Mouse (Mus musculus) kidney, postnatal 0 days (tissue): ENCODE data around the gene Kalrn. TPM values are rescaled to one million over a fixed set of nuclear protein-coding genes. Genes with fewer than 3 reads are reported as not detected.

Experiments
- ATAC-seq: fragments of 200-750 bp; cut with Nextera tagmentation; replicated peaks from 2 replicates; pipeline ENCODE4 v1.8.0; 2017; ENCODE audit warnings: low read depth, moderate number of reproducible peaks, moderate TSS enrichment, moderate library complexity; ENCODE audit not compliant: low FRiP score
- DNase-seq: peaks from one replicate; pipeline ENCODE4 v3.0.0-alpha.2; 2016; ENCODE audit warnings: low spot score
- H3K27ac ChIP-seq: fragments of 300-500 bp; sonication (generic); 2 replicates; pipeline ENCODE4 v1.5.1; 2014; ENCODE audit warnings: mild to moderate bottlenecking
- H3K27me3 ChIP-seq: fragments of 300-500 bp; sonication (generic); 2 replicates; pipeline ENCODE4 v1.6.1; 2014; ENCODE audit warnings: low read length, mixed read lengths; ENCODE audit not compliant: insufficient read depth
- H3K36me3 ChIP-seq: fragments of 300-500 bp; sonication (generic); 2 replicates; pipeline ENCODE4 v1.6.1; 2014; ENCODE audit warnings: low read length, mixed read lengths; ENCODE audit not compliant: insufficient read depth
- H3K4me1 ChIP-seq: fragments of 300-500 bp; sonication (generic); replicated peaks from 2 replicates; pipeline ENCODE4 v1.6.1; 2014; ENCODE audit warnings: antibody characterized with exemption, low read length, mixed read lengths; ENCODE audit not compliant: insufficient read depth
- H3K4me2 ChIP-seq: fragments of 300-500 bp; sonication (generic); 2 replicates; pipeline ENCODE4 v1.6.1; 2014; ENCODE audit warnings: mild to moderate bottlenecking, low read length, moderate library complexity, mixed read lengths
- H3K4me3 ChIP-seq: fragments of 300-500 bp; sonication (generic); replicated peaks from 2 replicates; pipeline ENCODE4 v1.5.1; 2014; ENCODE audit warnings: low read depth, low read length
- H3K9ac ChIP-seq: fragments of 300-500 bp; sonication (generic); 2 replicates; pipeline ENCODE4 v1.6.1; 2014; ENCODE audit warnings: low read depth, low read length
- H3K9me3 ChIP-seq: fragments of 300-500 bp; sonication (generic); replicated peaks from 2 replicates; pipeline ENCODE4 v1.6.1; 2016; ENCODE audit warnings: low read length, inconsistent platforms, mixed read lengths
- CTCF ChIP-seq: IDR thresholded peaks from 2 replicates; pipeline ENCODE4 v1.5.1; 2016; ENCODE audit warnings: antibody characterized with exemption, low read depth, mild to moderate bottlenecking, moderate library complexity
- WGBS: fragments of 180-500 bp; shearing (Covaris S2); extraction: QIAGEN DNeasy Blood & Tissue Kit; methylation state at CpG from one replicate; pipeline ENCODE4 v1.1.7; 2014; 5-methylcytosine and 5-hydroxymethylcytosine counted together
- polyA plus RNA-seq: library from polyadenylated mRNA; unstranded; fragments of >200 nt; fragmentation: Nextera tagmentation; extraction: Ambion mirVana; gene quantifications from 2 replicates; pipeline ENCODE4 v1.2.1, GENCODE M21; 2015

The Kalrn gene
- polyA plus RNA-seq, 1 experiment from 2014 or later = 20.0 TPM

DNA sequence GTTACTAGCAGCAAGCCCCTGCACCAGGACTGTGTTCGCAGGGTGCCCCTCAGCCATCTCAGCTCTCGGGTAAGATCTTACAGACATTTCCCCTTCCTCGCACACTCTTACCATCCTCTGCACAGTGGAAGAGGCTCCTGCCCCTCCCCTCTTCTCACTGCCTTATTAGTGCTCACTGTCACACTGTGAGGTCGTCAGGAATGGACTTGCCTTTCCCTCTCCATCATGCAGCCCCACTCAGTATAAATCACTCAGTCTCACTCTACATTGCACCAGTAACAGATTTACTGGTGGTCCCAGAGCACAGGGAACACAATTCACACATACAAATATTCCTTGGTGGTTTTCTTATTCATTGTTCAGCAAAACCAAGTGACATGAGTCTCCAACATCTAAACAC, 98.6 kb downstream of the Kalrn start:
- H3K36me3 ChIP-seq = no peaks in the 10 kb centered on the region
- H3K9me3 ChIP-seq = no peaks in the 10 kb centered on the region
- 69% methylated on average over 4 of the region's 4 CpGs for WGBS
- TF ChIP-seq CTCF = no peak
- DNase-seq (no peak), ATAC-seq (no peak)
- H3K4me3 ChIP-seq = no peak overlapping the region
- peaks cover 5% of the 10 kb centered on the region; the same call in 1 of the 2 replicates for H3K4me1 ChIP-seq
- no peak overlapping the region for H3K4me2 ChIP-seq
- no peak overlapping the region for H3K27ac ChIP-seq
- H3K9ac ChIP-seq = no peak overlapping the region
- no peaks in the 10 kb centered on the region for H3K27me3 ChIP-seq

DNA sequence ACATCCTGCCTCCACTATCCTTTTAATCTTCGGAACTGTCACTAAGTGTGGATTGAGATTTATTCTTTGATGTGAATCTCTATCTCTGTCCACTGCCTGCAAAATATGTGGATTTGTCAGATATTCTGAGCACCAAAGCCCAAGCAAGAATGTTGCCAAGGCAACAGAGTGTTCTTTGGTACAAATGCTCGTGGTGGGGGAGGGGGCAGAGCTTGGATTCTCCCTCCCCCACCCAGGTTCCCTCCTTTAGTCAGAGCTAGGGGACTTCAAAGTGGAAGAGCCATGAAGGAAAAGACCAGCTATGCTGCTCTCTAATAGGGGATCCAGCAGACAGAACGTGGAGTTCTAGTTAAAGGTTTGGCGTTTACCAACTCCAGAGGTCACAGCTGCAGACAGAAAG, 99.4 kb downstream of the Kalrn start:
- no peak overlapping the region for H3K9ac ChIP-seq
- 60% methylated on average over 4 of the region's 4 CpGs for WGBS
- no peaks in the 10 kb centered on the region for H3K36me3 ChIP-seq
- no peak overlapping the region for H3K4me2 ChIP-seq
- no peak overlapping the region for H3K4me3 ChIP-seq
- peaks cover 11% of the 10 kb centered on the region for H3K4me1 ChIP-seq
- ATAC-seq (no peak), DNase-seq (no peak)
- no peak for TF ChIP-seq CTCF
- H3K9me3 ChIP-seq = no peaks in the 10 kb centered on the region
- no peaks in the 10 kb centered on the region for H3K27me3 ChIP-seq
- no peak overlapping the region for H3K27ac ChIP-seq

DNA sequence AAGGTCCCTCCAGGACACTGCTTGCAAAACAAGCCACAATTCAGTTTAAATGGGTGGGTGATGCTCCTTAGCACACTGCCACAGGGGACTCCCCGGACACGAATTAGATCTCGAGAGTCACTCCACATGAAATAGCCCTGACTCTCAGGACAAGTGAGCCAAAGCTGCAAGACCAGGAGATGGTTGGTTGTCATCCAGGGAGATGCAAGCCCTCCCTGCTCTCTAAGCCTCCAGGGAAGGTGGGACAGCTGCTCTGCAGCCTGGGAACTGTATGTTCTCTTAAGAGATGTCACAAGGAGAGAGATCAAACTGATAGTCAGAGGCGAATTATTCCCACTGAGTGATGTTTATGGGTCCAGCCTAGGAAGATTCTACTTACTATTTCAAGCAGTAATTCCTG, 101.9 kb downstream of the Kalrn start:
- ATAC-seq = no peak
- Histone ChIP-seq H3K4me2 (no peak overlapping the region), H3K27ac (no peak overlapping the region), H3K9me3 (no peaks in the 10 kb centered on the region), H3K4me1 (peaks cover 19% of the 10 kb centered on the region), H3K9ac (no peak overlapping the region), H3K27me3 (no peaks in the 10 kb centered on the region), H3K36me3 (no peaks in the 10 kb centered on the region), H3K4me3 (no peak overlapping the region)
- no peak for DNase-seq
- 78% methylated on average over 4 of the region's 4 CpGs for WGBS
- no peak for TF ChIP-seq CTCF

DNA sequence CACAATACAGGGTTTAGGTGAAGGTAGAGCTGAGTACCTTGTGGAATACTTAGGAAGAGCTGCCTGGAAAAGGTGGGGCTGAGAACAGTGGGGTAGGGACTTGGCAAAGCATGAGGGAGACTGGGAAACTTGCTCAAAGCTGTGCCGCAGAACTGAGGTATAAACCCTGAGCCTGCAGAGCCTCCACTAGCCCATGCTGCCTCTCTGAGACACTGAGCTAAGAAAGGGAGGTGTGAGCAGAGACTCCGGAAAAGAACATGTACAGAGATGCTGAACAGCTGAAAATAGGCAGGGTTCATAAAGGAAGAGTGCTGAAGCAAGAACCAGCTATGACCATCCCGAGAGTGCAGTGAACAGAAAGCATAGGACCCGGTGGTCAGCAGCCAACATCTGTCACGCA, 103.0 kb downstream of the Kalrn start:
- Histone ChIP-seq H3K4me2 (no peak overlapping the region), H3K9me3 (no peaks in the 10 kb centered on the region), H3K4me1 (peaks cover 19% of the 10 kb centered on the region), H3K27me3 (no peaks in the 10 kb centered on the region), H3K9ac (no peak overlapping the region), H3K4me3 (no peak overlapping the region), H3K27ac (no peak overlapping the region), H3K36me3 (no peaks in the 10 kb centered on the region)
- ATAC-seq (no peak), DNase-seq (no peak)
- TF ChIP-seq CTCF = no peak
- 67% methylated on average over 5 of the region's 5 CpGs for WGBS

DNA sequence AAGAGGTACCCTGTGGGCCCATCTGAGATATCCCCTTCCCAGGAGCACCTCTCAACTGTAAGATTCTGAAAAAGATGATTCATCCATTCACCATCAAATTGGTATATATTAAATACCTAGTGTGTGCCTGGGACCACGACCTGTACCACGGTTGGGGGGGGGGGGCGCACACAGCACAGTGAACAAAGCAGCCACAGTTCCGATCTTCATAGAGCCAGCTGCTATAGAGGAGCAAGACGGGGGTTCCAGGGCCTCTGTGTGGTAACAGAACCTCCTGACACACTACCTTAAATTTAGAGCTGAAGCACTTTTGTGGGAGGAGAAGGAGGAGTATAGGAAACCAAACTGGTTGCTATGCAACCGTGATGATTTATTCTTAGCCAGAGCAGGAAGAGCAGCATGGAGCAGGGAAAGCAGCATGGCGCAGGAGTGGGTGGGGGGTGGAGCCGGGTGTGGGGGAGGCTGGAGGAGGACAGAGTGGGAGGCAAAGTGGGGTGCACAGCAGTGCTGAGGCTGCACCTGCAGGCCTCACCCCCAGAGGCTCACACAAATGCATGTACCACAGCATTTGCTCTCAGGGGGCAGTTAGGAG, 104.0 kb downstream of the Kalrn start:
- DNase-seq = peak; percentile 92
- ATAC-seq = peak; percentile 78
- WGBS = 13% methylated on average over 8 of the region's 8 CpGs
- TF ChIP-seq CTCF = no peak
- H3K27me3 ChIP-seq = no peaks in the 10 kb centered on the region
- H3K27ac ChIP-seq = no peak overlapping the region
- peaks cover 19% of the 10 kb centered on the region for H3K4me1 ChIP-seq
- no peaks in the 10 kb centered on the region for H3K36me3 ChIP-seq
- 0 out of 2 replicates have a peak overlapping the region, but pooled peaks have one; percentile 2 for H3K4me2 ChIP-seq
- H3K4me3 ChIP-seq = no peak overlapping the region
- no peak overlapping the region for H3K9ac ChIP-seq
- H3K9me3 ChIP-seq = no peaks in the 10 kb centered on the region

DNA sequence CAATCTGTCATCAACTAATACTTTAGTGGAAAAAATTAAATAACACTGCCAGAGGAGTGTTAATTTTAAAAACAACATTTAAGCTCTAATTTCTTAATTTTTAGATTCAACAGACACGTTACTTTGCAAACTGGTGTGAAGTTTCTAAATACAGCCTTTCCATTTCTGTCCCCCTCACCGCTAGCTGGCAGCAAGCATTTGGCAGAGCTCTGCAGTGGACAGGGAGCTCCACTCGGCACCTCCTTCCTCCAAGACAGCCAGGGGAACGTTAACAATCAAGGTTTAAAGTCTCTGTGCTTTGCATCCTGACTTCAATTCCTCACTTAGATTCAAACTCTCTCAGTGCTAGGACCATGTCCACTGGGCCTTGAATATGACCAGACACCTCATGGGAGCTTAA, 106.7 kb downstream of the Kalrn start:
- peak; percentile 8; the same call in 1 of the 2 replicates for TF ChIP-seq CTCF
- Histone ChIP-seq H3K4me3 (no peak overlapping the region), H3K4me1 (peaks cover 19% of the 10 kb centered on the region), H3K9ac (no peak overlapping the region), H3K27ac (no peak overlapping the region), H3K27me3 (no peaks in the 10 kb centered on the region), H3K4me2 (no peak overlapping the region), H3K36me3 (no peaks in the 10 kb centered on the region), H3K9me3 (no peaks in the 10 kb centered on the region)
- no peak for DNase-seq
- 46% methylated on average over 4 of the region's 4 CpGs for WGBS
- no peak for ATAC-seq

DNA sequence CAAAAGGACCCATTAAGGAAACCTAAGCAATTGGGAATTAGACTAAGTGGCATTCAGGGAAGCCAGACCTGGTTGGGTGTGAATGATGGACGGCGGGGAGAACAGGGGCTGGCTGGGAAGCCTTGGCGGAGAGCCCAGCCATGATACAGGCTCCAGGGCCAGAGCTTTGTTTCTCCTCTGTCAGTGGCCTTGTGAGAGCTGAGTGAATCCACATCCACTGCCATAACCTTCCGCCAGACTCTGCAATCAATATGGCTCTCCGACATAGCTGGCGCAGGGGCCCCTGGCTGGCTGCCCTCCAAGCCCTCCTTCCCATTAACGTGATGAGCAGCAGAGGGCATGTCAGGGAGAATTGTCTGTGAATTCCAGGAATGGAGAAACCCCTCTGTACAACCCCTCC, 117.0 kb downstream of the Kalrn start:
- no peak overlapping the region for H3K4me3 ChIP-seq
- no peaks in the 10 kb centered on the region for H3K36me3 ChIP-seq
- no peak for TF ChIP-seq CTCF
- no peak overlapping the region for H3K27ac ChIP-seq
- H3K27me3 ChIP-seq = no peaks in the 10 kb centered on the region
- H3K9ac ChIP-seq = no peak overlapping the region
- ATAC-seq (no peak), DNase-seq (peak; percentile 41)
- no peaks in the 10 kb centered on the region for H3K4me1 ChIP-seq
- no peaks in the 10 kb centered on the region for H3K9me3 ChIP-seq
- 47% methylated on average over 7 of the region's 7 CpGs for WGBS
- H3K4me2 ChIP-seq = no peak overlapping the region
